Mouse (Mus musculus) bone marrow, adult 2 months (tissue): ENCODE results near the gene Abcd4.

Experiments used
- CTCF ChIP-seq: fragments of 200-500 bp; IDR thresholded peaks from 2 replicates; pipeline ENCODE4 v1.5.1; 2011; ENCODE audit warnings: low read length, control low read depth; ENCODE audit not compliant: control insufficient read depth, insufficient read depth
- POLR2A ChIP-seq: fragments of 200-500 bp; IDR thresholded peaks from 2 replicates; pipeline ENCODE4 v1.6.1; 2011; ENCODE audit warnings: low read depth, mild to moderate bottlenecking, control low read depth, low read length, borderline replicate concordance; ENCODE audit not compliant: control insufficient read depth

DNA sequence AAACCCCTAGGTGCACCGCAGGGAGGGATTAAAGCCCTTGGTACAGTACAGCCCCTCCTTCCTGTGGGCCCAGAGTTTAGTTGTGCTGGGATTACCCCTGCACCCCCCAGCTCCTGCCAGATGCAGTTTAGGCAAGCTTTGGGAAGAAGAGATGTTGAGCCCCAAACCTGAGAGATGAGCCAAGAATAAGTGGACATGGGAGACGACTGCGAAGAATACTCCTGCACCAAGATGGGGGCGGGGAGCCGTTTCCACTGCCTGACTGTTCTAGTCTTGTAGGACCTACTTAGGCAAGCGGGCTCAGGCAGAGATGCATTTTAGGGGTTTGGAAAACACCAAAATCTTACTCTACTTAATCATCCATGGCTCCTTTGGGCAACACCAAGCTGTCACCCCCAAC lies 23.0 kb upstream of the Abcd4 start:
- TF ChIP-seq POLR2A = no peak
- TF ChIP-seq CTCF = no peak
